Mouse (Mus musculus) hindbrain, embryonic 14.5 days (tissue): ENCODE measurements at regions not wholly inside any gene's neighbourhood (a gene's known extent, or its start where the extent isn't known, plus 50 kb on each side); places are given as distances from the start of the nearest gene placed in this dataset.

ENCODE experiments used
- ATAC-seq: fragments of 200-750 bp; cut with Nextera tagmentation; 2 replicates; pipeline ENCODE4 v1.8.0; 2017; ENCODE audit warnings: moderate number of reproducible peaks, mild to moderate bottlenecking, moderate TSS enrichment, moderate library complexity; ENCODE audit not compliant: low FRiP score
- DNase-seq: peaks from one replicate; pipeline ENCODE4 v3.0.0-alpha.2; 2015; ENCODE audit warnings: low spot score
- H3K27ac ChIP-seq: fragments of 300-500 bp; sonication (generic); 2 replicates; pipeline ENCODE4 v1.5.1; 2014; ENCODE audit warnings: mild to moderate bottlenecking, moderate library complexity
- H3K27me3 ChIP-seq: fragments of 300-500 bp; sonication (generic); 2 replicates; pipeline ENCODE4 v1.6.1; 2014; ENCODE audit warnings: mild to moderate bottlenecking, low read length, mixed read lengths; ENCODE audit not compliant: control insufficient read depth, insufficient read depth
- H3K36me3 ChIP-seq: fragments of 300-500 bp; sonication (generic); replicated peaks from 2 replicates; pipeline ENCODE4 v1.6.1; 2014; ENCODE audit not compliant: control insufficient read depth, insufficient read depth
- H3K4me1 ChIP-seq: fragments of 300-500 bp; sonication (generic); replicated peaks from 2 replicates; pipeline ENCODE4 v1.6.1; 2014; ENCODE audit warnings: antibody characterized with exemption, low read length, mixed read lengths; ENCODE audit not compliant: control insufficient read depth, insufficient read depth
- H3K4me2 ChIP-seq: fragments of 300-500 bp; sonication (generic); replicated peaks from 2 replicates; pipeline ENCODE4 v1.6.1; 2014; ENCODE audit warnings: mild to moderate bottlenecking, moderate library complexity
- H3K4me3 ChIP-seq: fragments of 300-500 bp; sonication (generic); replicated peaks from 2 replicates; pipeline ENCODE4 v1.5.1; 2014; ENCODE audit warnings: mild to moderate bottlenecking, low read length
- H3K9ac ChIP-seq: fragments of 300-500 bp; sonication (generic); 2 replicates; pipeline ENCODE4 v1.6.1; 2014
- H3K9me3 ChIP-seq: fragments of 300-500 bp; sonication (generic); 2 replicates; pipeline ENCODE4 v1.6.1; 2016; ENCODE audit warnings: low read length; ENCODE audit not compliant: control insufficient read depth
- WGBS: fragments of 180-500 bp; shearing (Covaris S2); extraction: QIAGEN DNeasy Blood & Tissue Kit; methylation state at CpG from one replicate; pipeline ENCODE4 v1.1.7; 2014; 5-methylcytosine and 5-hydroxymethylcytosine counted together

DNA sequence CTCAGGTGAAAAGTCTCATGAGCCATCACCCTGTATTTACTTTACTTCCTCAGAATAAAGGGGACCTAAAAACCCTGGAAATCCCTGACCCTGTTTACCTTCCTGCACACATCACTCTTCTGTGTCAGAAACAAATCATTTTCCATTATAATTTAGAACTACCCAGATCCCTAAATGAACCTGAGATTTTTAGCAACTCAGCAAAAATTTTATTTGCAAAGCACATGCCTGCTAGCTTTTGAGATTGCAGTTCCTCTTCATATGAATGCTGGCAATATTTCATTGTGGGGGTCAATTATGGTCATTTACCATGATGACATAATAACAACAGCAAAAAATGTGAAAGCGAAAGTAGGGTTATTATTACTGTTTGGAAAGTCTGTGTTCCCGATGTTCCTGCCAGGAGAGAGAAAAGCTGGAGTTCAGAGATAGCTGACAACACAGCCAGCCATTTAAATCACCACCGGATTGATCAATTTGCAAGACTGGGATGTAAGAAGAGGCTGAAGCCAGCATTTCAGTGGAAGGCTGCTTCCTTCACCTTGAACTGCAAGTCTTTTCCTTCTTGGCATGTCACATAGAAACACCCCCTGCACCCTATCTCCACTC lies 476.5 kb downstream of the Tmem161b start:
- Histone ChIP-seq H3K4me1 (no peaks in the 10 kb centered on the region), H3K36me3 (no peaks in the 10 kb centered on the region), H3K27me3 (no peaks in the 10 kb centered on the region), H3K4me3 (no peak overlapping the region), H3K9me3 (no peaks in the 10 kb centered on the region), H3K4me2 (no peak overlapping the region), H3K9ac (no peak overlapping the region), H3K27ac (no peak overlapping the region)
- WGBS, result 54% methylated on average over 3 of the region's 3 CpGs
- no peak for DNase-seq
- ATAC-seq, result no peak

DNA sequence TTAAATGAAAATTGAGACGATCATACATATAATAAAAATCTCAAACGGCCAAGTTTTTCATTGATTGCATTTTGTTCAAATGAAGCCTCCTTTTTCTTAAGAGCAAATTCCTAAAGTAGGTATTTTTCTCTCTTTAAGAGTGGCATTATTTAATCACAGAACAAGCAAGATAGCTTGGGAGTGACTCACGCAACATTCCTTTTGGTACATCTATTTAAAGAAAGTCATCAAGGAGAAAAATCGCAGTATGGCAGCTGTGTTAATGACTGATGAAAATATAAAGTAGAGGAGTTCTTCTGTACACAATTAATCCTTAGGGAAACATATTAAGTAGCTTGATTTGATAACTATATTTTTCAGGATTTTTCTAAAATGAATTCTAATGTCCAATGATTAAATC lies 448.0 kb upstream of the Ccnh start:
- Histone ChIP-seq H3K27me3 (no peaks in the 10 kb centered on the region), H3K4me2 (no peak overlapping the region), H3K27ac (no peak overlapping the region), H3K36me3 (no peaks in the 10 kb centered on the region), H3K4me3 (no peak overlapping the region), H3K4me1 (no peaks in the 10 kb centered on the region), H3K9ac (no peak overlapping the region), H3K9me3 (no peaks in the 10 kb centered on the region)
- ATAC-seq (no peak), DNase-seq (no peak)
- WGBS, result 84% methylated on average over 4 of the region's 4 CpGs

DNA sequence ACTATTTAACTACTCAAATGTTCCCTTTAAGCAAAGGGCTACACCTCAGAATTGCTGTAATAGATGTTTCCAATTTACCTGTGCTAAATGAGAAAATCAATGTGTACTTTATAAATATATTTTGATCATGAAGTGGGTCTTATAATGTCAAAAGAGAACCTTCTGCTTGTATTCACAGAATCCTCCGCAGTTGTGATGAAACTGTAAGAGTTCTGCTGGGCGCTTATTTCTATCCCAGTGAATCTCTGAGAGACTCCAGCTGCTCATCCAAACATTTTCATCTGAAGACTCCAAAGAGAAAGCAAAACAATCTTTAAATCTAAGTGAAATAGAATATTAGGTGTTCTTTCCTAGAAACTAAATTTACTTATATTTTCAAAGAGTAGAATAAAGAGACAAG lies 440.9 kb upstream of the Ccnh start:
- Histone ChIP-seq H3K4me1 (no peaks in the 10 kb centered on the region), H3K36me3 (no peaks in the 10 kb centered on the region), H3K27me3 (no peaks in the 10 kb centered on the region), H3K9ac (no peak overlapping the region), H3K4me3 (no peak overlapping the region), H3K9me3 (no peaks in the 10 kb centered on the region), H3K27ac (no peak overlapping the region), H3K4me2 (no peak overlapping the region)
- ATAC-seq (no peak), DNase-seq (no peak)
- 93% methylated on average over 2 of the region's 2 CpGs for WGBS

DNA sequence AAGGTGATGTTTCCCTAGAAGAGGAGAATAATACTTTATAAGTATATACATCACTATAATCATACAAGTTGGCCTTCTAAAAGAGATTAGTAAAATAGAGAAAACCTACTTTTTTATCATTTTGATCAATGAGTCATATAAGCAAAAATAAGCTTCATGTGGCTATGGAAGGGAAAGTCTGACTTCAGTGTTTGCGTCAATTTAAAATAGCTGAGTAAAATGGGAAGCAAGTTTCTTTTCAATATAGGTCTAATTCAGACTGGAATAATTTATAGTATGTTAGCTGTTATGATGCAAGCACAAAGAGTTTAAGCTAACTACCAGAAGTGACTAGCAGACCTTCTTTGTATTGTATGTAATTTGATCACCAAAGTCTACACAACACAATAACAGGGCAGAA lies 440.0 kb upstream of the Ccnh start:
- ATAC-seq (no peak), DNase-seq (no peak)
- Histone ChIP-seq H3K27me3 (no peaks in the 10 kb centered on the region), H3K36me3 (no peaks in the 10 kb centered on the region), H3K9ac (no peak overlapping the region), H3K27ac (no peak overlapping the region), H3K4me1 (no peaks in the 10 kb centered on the region), H3K4me2 (no peak overlapping the region), H3K9me3 (no peaks in the 10 kb centered on the region), H3K4me3 (no peak overlapping the region)
- 92% methylated on average over 1 of the region's 1 CpGs for WGBS

DNA sequence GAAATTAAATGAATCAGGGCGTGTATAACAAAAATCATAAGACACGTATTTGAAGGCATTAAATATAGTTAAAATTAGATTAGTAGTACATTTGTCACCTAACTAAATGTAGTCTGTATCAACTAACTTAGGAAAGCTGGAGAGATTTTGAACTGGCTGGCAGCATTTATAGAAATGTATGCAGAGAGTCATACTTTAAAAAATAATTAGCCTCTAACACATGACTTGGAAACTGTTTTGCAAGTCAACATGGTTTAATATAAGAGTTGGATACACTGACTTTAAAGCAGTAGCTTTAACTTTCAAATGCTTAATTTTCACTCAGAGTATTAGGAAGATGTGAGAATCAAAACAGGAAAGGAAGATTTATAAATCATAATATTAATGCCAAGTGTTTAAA lies 439.1 kb upstream of the Ccnh start:
- no peak overlapping the region for H3K27ac ChIP-seq
- H3K4me3 ChIP-seq, result no peak overlapping the region
- no peak overlapping the region for H3K9ac ChIP-seq
- H3K36me3 ChIP-seq, result no peaks in the 10 kb centered on the region
- H3K4me1 ChIP-seq, result no peaks in the 10 kb centered on the region
- no peak for ATAC-seq
- H3K9me3 ChIP-seq, result no peaks in the 10 kb centered on the region
- H3K27me3 ChIP-seq, result no peaks in the 10 kb centered on the region
- no peak overlapping the region for H3K4me2 ChIP-seq
- WGBS, result 93% methylated on average over 2 of the region's 2 CpGs
- no peak for DNase-seq

DNA sequence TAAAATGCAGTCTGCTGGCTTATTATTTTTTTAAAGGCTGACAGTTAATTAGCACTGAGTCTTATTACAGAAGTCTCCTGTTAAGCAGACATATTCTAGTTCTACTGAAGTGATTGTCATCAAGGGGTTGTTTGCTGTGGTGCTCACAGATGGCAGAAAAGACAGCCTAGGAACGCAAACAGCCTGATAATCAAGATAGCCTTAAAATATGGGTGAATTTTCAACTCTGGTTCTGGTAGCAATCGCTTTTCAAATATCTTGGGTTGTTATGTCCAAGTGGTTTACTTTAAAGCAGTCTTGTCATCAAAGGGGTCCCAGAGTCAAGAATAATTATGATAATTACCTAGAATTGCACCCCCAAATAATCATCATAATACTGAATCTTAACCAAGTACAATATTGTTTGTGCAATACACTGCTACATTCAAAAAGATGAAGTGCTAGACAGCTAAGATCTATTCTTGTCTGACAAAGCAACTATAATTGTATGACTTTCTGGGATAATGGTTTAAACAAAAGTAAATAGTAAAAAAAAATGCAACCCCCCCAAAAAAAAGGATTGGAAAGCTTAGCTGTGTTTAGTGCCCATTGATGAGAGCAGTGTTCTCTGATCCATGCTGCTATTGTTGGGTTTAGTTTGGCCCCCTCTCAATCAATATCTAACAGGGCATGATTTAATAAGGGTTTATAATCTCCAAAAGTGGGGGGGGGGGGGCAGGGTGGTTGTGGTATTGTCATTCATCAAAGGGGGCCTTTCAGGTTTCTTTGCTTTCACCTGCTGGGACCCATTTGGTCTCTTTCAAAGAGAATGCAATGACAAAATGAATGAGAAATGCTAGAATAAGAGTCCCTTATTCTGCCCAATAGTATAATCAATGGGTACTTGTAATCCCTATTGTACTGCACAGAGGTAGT lies 437.4 kb upstream of the Ccnh start:
- Histone ChIP-seq H3K4me3 (no peak overlapping the region), H3K36me3 (no peaks in the 10 kb centered on the region), H3K27ac (no peak overlapping the region), H3K9ac (no peak overlapping the region), H3K9me3 (no peaks in the 10 kb centered on the region), H3K4me1 (no peaks in the 10 kb centered on the region), H3K4me2 (no peak overlapping the region), H3K27me3 (no peaks in the 10 kb centered on the region)
- 76% methylated on average over 2 of the region's 2 CpGs for WGBS
- ATAC-seq, result 0 out of 2 replicates have a peak, but pooled peaks have one; percentile 21
- no peak for DNase-seq

DNA sequence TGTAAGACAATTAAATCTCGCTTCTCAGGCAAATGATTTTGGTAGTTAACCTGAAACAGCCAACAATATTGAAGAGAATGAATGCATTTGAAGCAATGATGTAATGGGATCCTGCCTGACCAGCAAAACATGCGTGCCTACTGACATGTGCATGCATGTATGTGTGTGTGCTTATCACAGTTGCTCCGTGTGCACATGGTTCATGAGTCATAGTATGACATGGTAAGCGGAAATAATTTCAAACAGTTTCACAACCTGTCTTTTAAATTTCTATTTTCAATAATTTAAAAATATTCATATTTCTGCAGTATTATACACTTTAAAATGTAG lies 436.8 kb upstream of the Ccnh start:
- Histone ChIP-seq H3K4me1 (no peaks in the 10 kb centered on the region), H3K27ac (no peak overlapping the region), H3K4me3 (no peak overlapping the region), H3K9ac (no peak overlapping the region), H3K27me3 (no peaks in the 10 kb centered on the region), H3K4me2 (no peak overlapping the region), H3K9me3 (no peaks in the 10 kb centered on the region), H3K36me3 (no peaks in the 10 kb centered on the region)
- no peak for DNase-seq
- 67% methylated on average over 4 of the region's 4 CpGs for WGBS
- 0 out of 2 replicates have a peak, but pooled peaks have one; percentile 27 for ATAC-seq

DNA sequence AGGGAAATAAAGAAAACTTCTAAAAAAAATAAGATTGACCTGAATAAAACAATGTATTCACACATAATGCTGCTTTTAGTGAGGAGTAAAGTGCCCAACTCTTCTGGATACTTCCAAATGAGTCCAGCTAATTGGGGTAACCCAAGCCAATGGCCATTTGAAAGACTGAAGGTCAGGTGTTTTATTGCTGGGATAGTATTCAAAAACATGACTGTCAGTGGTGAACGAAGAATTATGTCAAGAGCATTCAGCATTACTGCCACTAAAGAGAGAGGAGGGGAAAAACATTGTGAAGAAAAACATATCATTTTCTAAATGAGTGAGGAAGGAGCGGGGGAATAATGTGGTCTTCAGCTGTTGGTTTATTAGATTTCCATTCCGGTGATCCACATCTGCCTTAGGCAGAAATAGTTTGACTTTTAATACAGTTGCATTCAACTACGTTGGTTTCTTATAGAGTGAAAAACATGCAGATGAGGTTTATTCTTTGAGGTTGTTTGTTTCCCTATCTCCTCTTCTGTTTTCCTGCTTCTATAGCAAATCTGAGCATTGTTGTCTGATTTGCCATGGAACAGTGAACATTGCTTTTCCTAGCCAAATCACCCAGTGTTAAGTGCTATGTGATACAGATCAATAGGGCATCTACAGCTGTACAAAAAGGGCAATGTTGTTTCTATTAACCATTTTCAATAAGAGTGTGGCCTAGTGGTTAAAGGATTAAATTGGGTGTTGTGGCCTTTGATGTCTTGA lies 435.3 kb upstream of the Ccnh start:
- Histone ChIP-seq H3K4me2 (no peak overlapping the region), H3K36me3 (no peaks in the 10 kb centered on the region), H3K9me3 (no peaks in the 10 kb centered on the region), H3K4me3 (no peak overlapping the region), H3K4me1 (peaks cover 9% of the 10 kb centered on the region), H3K9ac (no peak overlapping the region), H3K27me3 (no peaks in the 10 kb centered on the region), H3K27ac (no peak overlapping the region)
- ATAC-seq (no peak), DNase-seq (no peak)
- 63% methylated on average over 4 of the region's 4 CpGs for WGBS
